Mouse (Mus musculus) cortical plate, adult 2 months (tissue): ENCODE data around the gene Krtap16-1. TPM values are rescaled to one million over a fixed set of nuclear protein-coding genes. Genes with fewer than 3 reads are reported as not detected.

Experiments used
- H3K27ac ChIP-seq: fragments of 200-500 bp; 2 replicates; pipeline ENCODE4 v1.5.1; 2012; ENCODE audit warnings: low read length, control low read depth, inconsistent platforms; ENCODE audit not compliant: insufficient read depth
- H3K4me1 ChIP-seq: fragments of 200-500 bp; 2 replicates; pipeline ENCODE4 v1.6.1; 2011; ENCODE audit warnings: low read length; ENCODE audit not compliant: control insufficient read depth, insufficient read depth
- H3K4me3 ChIP-seq: fragments of 200-500 bp; 2 replicates; pipeline ENCODE4 v1.5.1; 2011; ENCODE audit warnings: mild to moderate bottlenecking, low read length, control low read depth; ENCODE audit not compliant: insufficient read depth
- CTCF ChIP-seq: fragments of 200-500 bp; IDR thresholded peaks from 2 replicates; pipeline ENCODE4 v1.5.1; 2011; ENCODE audit warnings: mild to moderate bottlenecking, control low read depth, low read length; ENCODE audit not compliant: insufficient read depth; ENCODE audit errors: extremely low read depth
- POLR2A ChIP-seq: fragments of 200-500 bp; IDR thresholded peaks from 2 replicates; pipeline ENCODE4 v1.6.1; 2011; ENCODE audit warnings: mild to moderate bottlenecking, low read length, control low read depth; ENCODE audit not compliant: insufficient read depth; ENCODE audit errors: extremely low read depth
- polyA plus RNA-seq: library from polyadenylated mRNA; depleted of rRNA; stranded (reverse); fragments of >200 nt; gene quantifications from 2 replicates; pipeline ENCODE4 v1.2.3, GENCODE M21; 2012; rRNA removed

The Krtap16-1 gene
- polyA plus RNA-seq, 1 experiment = not detected

DNA sequence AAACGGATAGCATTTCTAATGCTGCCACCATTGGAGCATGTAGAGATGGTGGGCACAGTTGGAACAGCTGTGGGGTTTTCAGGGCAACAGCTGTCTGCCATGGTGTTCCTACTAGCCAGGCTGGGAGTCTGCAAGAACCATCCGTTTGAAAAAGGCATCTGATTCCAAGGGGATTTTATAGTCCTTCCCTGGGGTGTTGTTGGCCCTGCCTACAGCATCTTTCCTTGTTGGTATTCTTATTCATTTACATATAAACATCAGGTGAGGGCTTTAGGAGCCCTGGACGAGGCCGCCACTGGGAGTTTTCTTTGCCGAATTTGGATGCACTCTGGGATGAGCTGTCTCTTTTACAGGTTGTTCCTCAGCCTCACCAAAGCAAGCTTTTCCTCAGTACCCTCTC, 7.4 kb downstream of the Krtap16-1 start, which contains the start of gene Krtap29-1:
TSS of gene Krtap29-1 (minus strand) at position 101 of the 400 bp plus-strand sequence.
- no peaks in the 10 kb centered on the region for H3K4me1 ChIP-seq
- TF ChIP-seq CTCF (no peak), POLR2A (no peak)

DNA sequence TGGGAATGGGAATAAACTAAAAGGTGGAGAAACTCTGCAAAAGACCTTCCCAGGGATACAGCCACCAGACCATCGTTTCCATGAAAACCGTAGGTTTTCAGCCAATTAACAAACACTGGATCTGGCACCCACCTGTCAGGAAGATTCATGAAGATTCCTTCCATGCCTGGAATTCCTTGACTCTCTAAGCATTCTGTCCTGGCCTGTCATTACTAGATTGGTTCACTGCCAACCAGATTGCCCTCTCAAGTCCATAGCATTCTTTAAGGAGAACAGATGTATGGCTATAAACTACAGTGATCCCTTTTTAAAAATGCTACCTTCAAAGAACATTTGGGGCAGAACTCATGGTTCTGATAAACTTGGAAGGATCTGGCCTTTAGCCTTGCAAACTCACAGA, 20.4 kb downstream of the Krtap16-1 start:
- TF ChIP-seq CTCF = no peak
- H3K4me3 ChIP-seq = no peak overlapping the region
- H3K27ac ChIP-seq = no peak overlapping the region
- no peaks in the 10 kb centered on the region for H3K4me1 ChIP-seq

More for the DNA sequence above, 7.4 kb downstream of the Krtap16-1 start, which contains the start of gene Krtap29-1:
- Histone ChIP-seq H3K4me3 (no peak within 1 kb of the TSS), H3K27ac (no peak within 1 kb of the TSS)

DNA sequence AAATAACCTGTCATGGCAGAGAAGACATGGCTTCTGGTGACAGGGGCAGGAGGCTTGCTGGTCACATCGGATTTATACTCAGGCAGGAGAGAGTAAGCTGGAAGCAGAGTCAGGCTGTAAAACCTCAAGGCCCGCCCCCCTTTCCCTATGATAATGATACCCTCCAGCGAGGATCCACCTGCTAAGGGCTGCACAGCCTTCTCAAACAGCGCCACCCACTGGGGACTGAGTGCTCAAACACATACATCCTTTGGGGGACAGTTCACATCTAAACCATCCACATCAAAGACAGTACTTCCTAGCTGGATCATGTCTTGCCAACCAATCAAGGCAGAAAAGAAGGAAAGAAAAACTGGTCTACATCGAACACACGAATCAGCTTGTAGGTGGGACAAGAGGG, 22.2 kb downstream of the Krtap16-1 start:
- H3K4me3 ChIP-seq = no peak overlapping the region
- H3K27ac ChIP-seq = no peak overlapping the region
- TF ChIP-seq POLR2A = no peak
- TF ChIP-seq CTCF = 0 out of 2 replicates have a peak, but pooled peaks have one; percentile 0
- no peaks in the 10 kb centered on the region for H3K4me1 ChIP-seq

DNA sequence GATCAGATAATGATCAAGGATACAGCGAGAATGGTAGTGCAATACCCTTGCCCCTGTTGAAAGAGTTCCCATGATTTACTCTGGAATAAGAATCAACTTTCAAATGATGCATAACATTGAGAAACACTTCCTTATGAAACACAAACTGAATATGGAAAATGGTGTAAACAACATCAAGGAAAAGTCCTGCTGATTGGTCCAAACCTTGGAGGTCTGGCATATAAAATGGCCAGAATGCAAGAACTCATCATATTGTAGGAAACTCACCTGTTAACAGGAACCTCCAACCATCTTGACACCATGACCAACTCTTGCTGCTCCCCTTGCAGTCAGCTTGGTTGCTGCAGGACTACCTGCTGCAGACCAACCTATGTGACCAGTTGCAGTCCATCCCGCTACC, 38.2 kb downstream of the Krtap16-1 start, which contains the start of gene Krtap9-5:
TSS of gene Krtap9-5 (plus strand) at position 301 of the 400 bp plus-strand sequence.
- TF ChIP-seq CTCF (no peak), POLR2A (no peak)
- no peak within 1 kb of the TSS for H3K4me3 ChIP-seq
- H3K4me1 ChIP-seq = no peaks in the 10 kb centered on the region
- no peak within 1 kb of the TSS for H3K27ac ChIP-seq

DNA sequence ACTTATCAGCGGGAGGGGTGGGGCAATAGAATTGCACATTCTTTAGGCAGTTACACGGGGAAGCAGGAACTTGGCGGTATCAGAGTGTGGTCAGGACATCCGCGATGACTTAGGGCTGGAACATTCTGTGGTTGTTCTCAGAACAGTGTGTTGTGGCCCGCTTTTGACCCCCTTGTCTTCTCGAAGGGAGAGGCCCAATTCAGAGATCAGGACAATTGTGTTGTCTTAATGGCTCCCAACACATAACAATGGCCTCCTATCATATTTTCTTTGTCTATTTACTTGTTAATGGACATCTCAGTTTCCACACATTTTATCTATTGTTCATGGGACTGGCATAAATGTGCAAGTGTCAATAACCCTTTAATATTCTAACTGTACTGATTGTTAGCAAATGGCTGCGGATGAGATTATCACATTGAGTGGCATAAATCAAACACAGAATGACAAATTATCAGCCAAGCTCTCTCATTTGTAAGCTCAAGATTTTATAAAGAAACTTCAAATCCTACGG, 48.6 kb downstream of the Krtap16-1 start:
- no peak overlapping the region for H3K4me3 ChIP-seq
- no peak overlapping the region for H3K27ac ChIP-seq
- TF ChIP-seq POLR2A = no peak
- TF ChIP-seq CTCF = no peak
- no peaks in the 10 kb centered on the region for H3K4me1 ChIP-seq

DNA sequence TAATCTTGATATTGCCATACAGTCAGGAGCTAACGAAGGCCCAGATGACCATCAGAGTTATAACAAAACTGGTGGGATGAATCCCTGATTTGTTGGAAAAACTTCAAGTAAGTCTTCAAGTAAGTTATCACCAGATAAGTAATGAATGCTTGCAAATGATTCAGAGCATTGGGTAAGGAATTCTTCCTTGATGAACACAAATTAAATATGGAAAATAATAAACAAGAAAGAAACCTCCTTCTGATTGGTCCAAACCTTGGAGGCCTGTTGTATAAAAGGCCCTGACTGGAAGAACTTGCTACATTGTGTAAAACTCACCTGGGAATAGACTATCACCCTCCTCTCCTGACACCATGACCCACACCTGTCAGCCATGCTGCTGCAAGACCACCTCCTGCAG, 50.4 kb downstream of the Krtap16-1 start, which contains the start of gene Krtap31-2:
TSS of gene Krtap31-2 (plus strand) at position 301 of the 400 bp plus-strand sequence.
- no peak within 1 kb of the TSS for H3K27ac ChIP-seq
- H3K4me1 ChIP-seq = no peaks in the 10 kb centered on the region
- TF ChIP-seq CTCF = no peak
- TF ChIP-seq POLR2A = no peak
- no peak within 1 kb of the TSS for H3K4me3 ChIP-seq

Other genes with a start within 250 kb of the Krtap16-1 start
- not detected in 2 replicates for gene Gm11595, start 213.7 kb downstream of the Krtap16-1 start, polyA plus RNA-seq
- not detected in 2 replicates for gene Krtap4-8, start 205.9 kb downstream of the Krtap16-1 start, polyA plus RNA-seq
- gene Krtap4-9, start 201.4 kb downstream of the Krtap16-1 start, polyA plus RNA-seq = not detected in 2 replicates
- gene Gm11596, start 193.1 kb downstream of the Krtap16-1 start, polyA plus RNA-seq = not detected in 2 replicates
- gene Gm11569, start 187.7 kb downstream of the Krtap16-1 start, polyA plus RNA-seq = not detected in 2 replicates
- gene Gm11554, start 182.2 kb downstream of the Krtap16-1 start, polyA plus RNA-seq = not detected in 2 replicates
- gene Krtap4-13, start 176.7 kb downstream of the Krtap16-1 start, polyA plus RNA-seq = not detected in 2 replicates
- gene Gm11564, start 170.9 kb downstream of the Krtap16-1 start, polyA plus RNA-seq = not detected in 2 replicates
- not detected in 2 replicates for gene 2300003K06Rik, start 148.5 kb downstream of the Krtap16-1 start, polyA plus RNA-seq
- not detected in 2 replicates for gene Krtap4-16, start 135.0 kb downstream of the Krtap16-1 start, polyA plus RNA-seq
- gene Gm11568, start 128.7 kb downstream of the Krtap16-1 start, polyA plus RNA-seq = not detected in 2 replicates
- not detected in 2 replicates for gene Gm11559, start 122.1 kb downstream of the Krtap16-1 start, polyA plus RNA-seq
- gene Krtap9-1, start 113.2 kb downstream of the Krtap16-1 start, polyA plus RNA-seq = not detected in 2 replicates
- not detected in 2 replicates for gene Gm11567, start 107.4 kb downstream of the Krtap16-1 start, polyA plus RNA-seq
- not detected in 2 replicates for gene Krtap31-1, start 78.7 kb downstream of the Krtap16-1 start, polyA plus RNA-seq
- gene Gm11565, start 71.8 kb downstream of the Krtap16-1 start, polyA plus RNA-seq = not detected in 2 replicates
- not detected in 2 replicates for gene Krtap31-2, start 50.3 kb downstream of the Krtap16-1 start, polyA plus RNA-seq
- gene Krtap9-5, start 38.1 kb downstream of the Krtap16-1 start, polyA plus RNA-seq = not detected in 2 replicates
- gene Krtap29-1, start 7.5 kb downstream of the Krtap16-1 start, polyA plus RNA-seq = not detected in 2 replicates
- gene Krtap17-1, start 7.4 kb upstream of the Krtap16-1 start, polyA plus RNA-seq = not detected in 2 replicates
- gene Krt33a, start 29.6 kb upstream of the Krtap16-1 start, polyA plus RNA-seq = 0.06 TPM in 1 of 2 replicates, not detected in the other
- not detected in 2 replicates for gene Krt33b, start 43.3 kb upstream of the Krtap16-1 start, polyA plus RNA-seq
- not detected in 2 replicates for gene Krt34, start 55.0 kb upstream of the Krtap16-1 start, polyA plus RNA-seq
- not detected in 2 replicates for gene Krt31, start 64.0 kb upstream of the Krtap16-1 start, polyA plus RNA-seq
- gene Krt32, start 101.6 kb upstream of the Krtap16-1 start, polyA plus RNA-seq = 0.10 TPM in 1 of 2 replicates, not detected in the other
- not detected in 2 replicates for gene Krt35, start 109.6 kb upstream of the Krtap16-1 start, polyA plus RNA-seq
- not detected in 2 replicates for gene Krt36, start 119.0 kb upstream of the Krtap16-1 start, polyA plus RNA-seq
- gene Krt13, start 135.0 kb upstream of the Krtap16-1 start, polyA plus RNA-seq = not detected in 2 replicates
- gene Krt15, start 149.3 kb upstream of the Krtap16-1 start, polyA plus RNA-seq = 0.25 TPM in 1 of 2 replicates, not detected in the other
- 0.25 and 0.44 TPM in 2 replicates for gene Krt19, start 162.1 kb upstream of the Krtap16-1 start, polyA plus RNA-seq
- gene Krt9, start 206.6 kb upstream of the Krtap16-1 start, polyA plus RNA-seq = 4.7 and 6.4 TPM in 2 replicates
- not detected in 2 replicates for gene Krt14, start 221.0 kb upstream of the Krtap16-1 start, polyA plus RNA-seq